Mouse (Mus musculus) midbrain, embryonic 10.5 days (tissue): Measurements from ENCODE around the gene Tldc1. TPM values are rescaled to one million over a fixed set of nuclear protein-coding genes. Genes with fewer than 3 reads are reported as not detected.

Source experiments
- polyA plus RNA-seq: library from polyadenylated mRNA; unstranded; fragments of >200 nt; fragmentation: Nextera tagmentation; extraction: Ambion mirVana; gene quantifications from 2 replicates; pipeline ENCODE4 v1.2.1, GENCODE M21; 2016

Tldc1 gene
- polyA plus RNA-seq, 1 experiment from 2014 or later = 15.4 TPM

Other genes with a start within 250 kb of the Tldc1 start
- 111 and 112 TPM in 2 replicates for gene Mbtps1, start 219.7 kb downstream of the Tldc1 start, polyA plus RNA-seq
- 73.0 and 88.9 TPM in 2 replicates for gene Hsdl1, start 203.2 kb downstream of the Tldc1 start, polyA plus RNA-seq
- gene Dnaaf1, start 203.2 kb downstream of the Tldc1 start, polyA plus RNA-seq = 0.19 and 0.30 TPM in 2 replicates
- 15.3 and 16.7 TPM in 2 replicates for gene Taf1c, start 173.2 kb downstream of the Tldc1 start, polyA plus RNA-seq
- 0.28 TPM in 1 of 2 replicates, not detected in the other for gene Adad2, start 165.7 kb downstream of the Tldc1 start, polyA plus RNA-seq
- 0.19 and 0.52 TPM in 2 replicates for gene Kcng4, start 142.7 kb downstream of the Tldc1 start, polyA plus RNA-seq
- 20.5 and 32.9 TPM in 2 replicates for gene Wfdc1, start 112.1 kb downstream of the Tldc1 start, polyA plus RNA-seq
- 1.2 and 1.6 TPM in 2 replicates for gene Atp2c2, start 78.4 kb downstream of the Tldc1 start, polyA plus RNA-seq
- 150 and 197 TPM in 2 replicates for gene Cotl1, start 62.1 kb upstream of the Tldc1 start, polyA plus RNA-seq
- 12.8 and 13.0 TPM in 2 replicates for gene Klhl36, start 83.8 kb upstream of the Tldc1 start, polyA plus RNA-seq
- gene Usp10, start 131.9 kb upstream of the Tldc1 start, polyA plus RNA-seq = 220 and 227 TPM in 2 replicates
- gene Gm20388, start 132.4 kb upstream of the Tldc1 start, polyA plus RNA-seq = 7.1 and 7.3 TPM in 2 replicates
- 2.9 and 4.0 TPM in 2 replicates for gene Crispld2, start 214.0 kb upstream of the Tldc1 start, polyA plus RNA-seq